9 mouse cellular contexts compared by ENCODE assay signal in genomic region chr3:68583031-68583693, GRCm38 (mm10).
A peak's percentile ranks its signal among the peaks of the same experiment; 100 is the strongest.
DNase-seq lines count a peak whose midpoint lies in the region; ATAC-seq lines count a peak whose summit lies in the region.
"Had no signal": no experiment of that assay in that cellular context is flagged by ENCODE, and none has a peak within 500 bp of the region (broad histone marks: within the 10 kb centered on the region; RNA-seq: fewer than 3 reads in every experiment).

No protein-coding gene starts in this region.

- peak overlapping the region; percentile 68 for H3K27ac ChIP-seq in embryonic facial prominence, embryonic 13.5 days
- H3K27ac ChIP-seq in hindbrain, embryonic 11.5 days (ENCODE audit: low read depth, low read length): peak overlapping the region; percentile 80
- H3K27ac ChIP-seq: macrophage had no signal

- H3K27me3 ChIP-seq in embryonic facial prominence, embryonic 13.5 days: no peaks in the 10 kb centered on the region; the same call in 1 of the 2 replicates
- H3K27me3 ChIP-seq in hindbrain, embryonic 11.5 days (ENCODE audit: control insufficient read depth, insufficient read depth, low read length): no peaks in the 10 kb centered on the region

- peak overlapping the region; percentile 17 for H3K4me3 ChIP-seq in embryonic facial prominence, embryonic 13.5 days
- no peak overlapping the region for H3K4me3 ChIP-seq in hindbrain, embryonic 11.5 days (ENCODE audit: low read depth, low read length)

- 0 out of 2 replicates have a peak overlapping the region, but pooled peaks have one; percentile 32 for H3K9ac ChIP-seq in embryonic facial prominence, embryonic 13.5 days
- H3K9ac ChIP-seq in hindbrain, embryonic 11.5 days (ENCODE audit: low read depth, low read length): peak overlapping the region; percentile 29; the same call in 1 of the 2 replicates

- DNase-seq in ZHBTc4 (ENCODE audit: low read depth, low spot score): peak; percentile 32
- DNase-seq in hindbrain, embryonic 11.5 days (ENCODE audit: low spot score): peak; percentile 48
- DNase-seq in lung, postnatal 25 days (ENCODE audit: low spot score): peak; percentile 57
- no peak for DNase-seq in adrenal gland, adult 8-10 months
- no peak for DNase-seq in spleen, postnatal 4 days (ENCODE audit: low spot score in 2 of 2)
- no peak for DNase-seq in gastrocnemius, postnatal 10 days
- no peak for DNase-seq in thymus, postnatal 4 days

- H3K4me2 ChIP-seq in embryonic facial prominence, embryonic 13.5 days: peak overlapping the region; percentile 48
- peak overlapping the region; percentile 1; the same call in 1 of the 2 replicates for H3K4me2 ChIP-seq in hindbrain, embryonic 11.5 days (replicated peaks; ENCODE audit: low read depth, low read length)

- WGBS in embryonic facial prominence, embryonic 13.5 days: 4% methylated on average over 14 of the region's 14 CpGs
- WGBS in hindbrain, embryonic 11.5 days: 15% methylated on average over 14 of the region's 14 CpGs

- H3K9me3 ChIP-seq in embryonic facial prominence, embryonic 13.5 days: no peaks in the 10 kb centered on the region
- no peaks in the 10 kb centered on the region for H3K9me3 ChIP-seq in hindbrain, embryonic 11.5 days (ENCODE audit: control insufficient read depth, low read length)

- ATAC-seq in embryonic facial prominence, embryonic 13.5 days (ENCODE audit: insufficient number of reproducible peaks, insufficient read depth, low FRiP score, low TSS enrichment, low read depth): no peak
- ATAC-seq in hindbrain, embryonic 11.5 days (ENCODE audit: low FRiP score): 0 out of 2 replicates have a peak, but pooled peaks have one; percentile 4

- H3K4me1 ChIP-seq in embryonic facial prominence, embryonic 13.5 days: peaks cover 42% of the 10 kb centered on the region
- peaks cover 16% of the 10 kb centered on the region for H3K4me1 ChIP-seq in hindbrain, embryonic 11.5 days (replicated peaks; ENCODE audit: control insufficient read depth, insufficient read depth, low read length)

- H3K36me3 ChIP-seq in embryonic facial prominence, embryonic 13.5 days: no peaks in the 10 kb centered on the region
- H3K36me3 ChIP-seq in hindbrain, embryonic 11.5 days (ENCODE audit: control insufficient read depth, insufficient read depth, low read length): no peaks in the 10 kb centered on the region

Comparison
In these comparisons a context has a peak if more than half of its experiments do, and no peak if none do; other contexts are left out.
1. DNase-seq: peak in ZHBTc4 (single experiment), hindbrain, embryonic 11.5 days (single experiment) and lung, postnatal 25 days (single experiment); none in adrenal gland, adult 8-10 months (single experiment), spleen, postnatal 4 days (0 of 2), gastrocnemius, postnatal 10 days (single experiment) and thymus, postnatal 4 days (single experiment).